Mouse (Mus musculus): ENCODE measurements at regions not wholly inside any gene's neighbourhood (a gene's known extent, or its start where the extent isn't known, plus 50 kb on each side); places are given as distances from the start of the nearest gene placed in this dataset.

DNA sequence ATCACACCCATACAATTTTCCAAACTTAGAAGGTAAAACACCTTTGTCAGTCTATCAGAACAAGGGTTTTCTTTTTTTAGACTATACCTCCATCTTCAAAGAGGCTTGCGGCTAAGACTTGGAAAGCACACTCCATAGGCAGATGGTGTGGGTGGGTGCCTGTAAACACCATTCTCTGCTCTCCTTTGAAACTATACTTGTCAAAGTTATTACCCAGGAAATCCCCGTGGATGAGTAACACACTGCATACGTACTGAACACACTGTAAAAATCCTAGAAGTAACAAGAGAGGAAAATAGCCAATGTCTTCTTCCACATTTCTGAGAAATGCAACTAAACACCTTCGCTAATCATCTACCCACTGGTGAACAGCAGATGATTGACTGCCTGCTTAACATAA, 464.0 kb upstream of the Adam24 start:
- Histone ChIP-seq H3K4me1 (replicated peaks; ENCODE audit: control insufficient read depth, insufficient read depth, low read length) (no peaks in the 10 kb centered on the region), H3K27ac (ENCODE audit: control insufficient read depth, insufficient read depth, low read length) (no peak overlapping the region), H3K4me3 (ENCODE audit: control insufficient read depth, insufficient read depth, low read length) (no peak overlapping the region), H3K27me3 (ENCODE audit: control insufficient read depth, insufficient read depth, low read length) (no peaks in the 10 kb centered on the region), H3K36me3 (ENCODE audit: control insufficient read depth, insufficient read depth, low read length) (no peaks in the 10 kb centered on the region)
- TF ChIP-seq CTCF (IDR thresholded peaks at IDR 0.05; ENCODE audit: borderline replicate concordance, control insufficient read depth, extremely low read depth, insufficient read depth, low read length, poor library complexity) = no peak
- no peak for TF ChIP-seq POLR2A (IDR thresholded peaks at IDR 0.05; ENCODE audit: control insufficient read depth, extremely low read depth, insufficient read depth, low read length, poor library complexity)
- 89% methylated on average over 4 of the region's 4 CpGs for WGBS
- no peak for DNase-seq

DNA sequence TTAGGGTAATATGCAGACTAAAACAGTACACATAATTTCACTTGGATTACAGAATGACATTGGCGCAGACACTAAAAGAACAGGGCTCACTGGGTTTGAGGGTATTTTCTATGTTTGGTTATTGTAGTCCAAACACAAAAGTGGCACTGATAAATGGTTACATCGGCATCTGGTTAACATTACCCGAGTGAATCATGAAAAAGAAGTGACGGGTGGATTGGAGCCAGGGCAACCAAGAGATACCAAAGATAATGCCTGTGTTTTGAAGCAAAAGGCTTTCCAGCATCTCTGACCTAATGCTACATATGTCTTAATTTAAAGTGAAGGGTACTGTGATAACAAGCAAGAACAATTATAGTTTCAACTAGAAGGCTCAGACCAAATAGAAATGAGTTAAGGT, 451.4 kb upstream of the Adam24 start:
- no peaks in the 10 kb centered on the region for H3K4me1 ChIP-seq (replicated peaks; ENCODE audit: control insufficient read depth, insufficient read depth, low read length)
- no peaks in the 10 kb centered on the region for H3K27me3 ChIP-seq (ENCODE audit: control insufficient read depth, insufficient read depth, low read length)
- no peak overlapping the region for H3K4me3 ChIP-seq (ENCODE audit: control insufficient read depth, insufficient read depth, low read length)
- no peaks in the 10 kb centered on the region for H3K36me3 ChIP-seq (ENCODE audit: control insufficient read depth, insufficient read depth, low read length)
- H3K27ac ChIP-seq (ENCODE audit: control insufficient read depth, insufficient read depth, low read length) = no peak overlapping the region
- WGBS = 88% methylated on average over 4 of the region's 4 CpGs
- TF ChIP-seq POLR2A (IDR thresholded peaks at IDR 0.05; ENCODE audit: control insufficient read depth, extremely low read depth, insufficient read depth, low read length, poor library complexity) (no peak), CTCF (IDR thresholded peaks at IDR 0.05; ENCODE audit: borderline replicate concordance, control insufficient read depth, extremely low read depth, insufficient read depth, low read length, poor library complexity) (no peak)
- DNase-seq = no peak

- Histone ChIP-seq H3K4me3 (ENCODE audit: control insufficient read depth, insufficient read depth, low read length) (no peak overlapping the region), H3K36me3 (ENCODE audit: control insufficient read depth, insufficient read depth, low read length) (no peaks in the 10 kb centered on the region), H3K27ac (ENCODE audit: control insufficient read depth, insufficient read depth, low read length) (no peak overlapping the region), H3K27me3 (ENCODE audit: control insufficient read depth, insufficient read depth, low read length) (no peaks in the 10 kb centered on the region), H3K4me1 (replicated peaks; ENCODE audit: control insufficient read depth, insufficient read depth, low read length) (no peaks in the 10 kb centered on the region)
- 73% methylated on average over 1 of the region's 1 CpGs for WGBS
- no peak for DNase-seq
- TF ChIP-seq CTCF (IDR thresholded peaks at IDR 0.05; ENCODE audit: borderline replicate concordance, control insufficient read depth, extremely low read depth, insufficient read depth, low read length, poor library complexity) (no peak), POLR2A (IDR thresholded peaks at IDR 0.05; ENCODE audit: control insufficient read depth, extremely low read depth, insufficient read depth, low read length, poor library complexity) (no peak)
Measured at GRCm38 (mm10) chr8:40227262-40227661, 447.6 kb upstream of the Adam24 start.

Data from thymus, adult 2 months (tissue).